Mouse (Mus musculus) gastrocnemius, adult 8-10 months (tissue): Measurements from ENCODE around the gene Postn. TPM values are rescaled to one million over a fixed set of nuclear protein-coding genes. Genes with fewer than 3 reads are reported as not detected.

Experiments used
- DNase-seq, 2 experiments: peaks; one replicate each; pipeline ENCODE4 v3.0.0; 2022; ENCODE audit warnings: low spot score in 2 of 2
- total RNA-seq, 4 experiments: library from RNA; stranded (reverse); gene quantifications; 2 replicates each; pipeline ENCODE4 v1.2.4; 2022

The Postn gene
- total RNA-seq = 1 to 10 TPM; 1.3 to 3.8 (median 2.6) TPM

GRCm38 (mm10) chr3:54360897-54361296 lies at the start of gene Postn:
Gene Postn (plus strand): TSS chr3:54361109.
- peak in 1 of 2 experiments; percentile 4 for DNase-seq

GRCm38 (mm10) chr3:54314055-54314454 lies 46.9 kb upstream of the Postn start:
- no peak for DNase-seq

DNA sequence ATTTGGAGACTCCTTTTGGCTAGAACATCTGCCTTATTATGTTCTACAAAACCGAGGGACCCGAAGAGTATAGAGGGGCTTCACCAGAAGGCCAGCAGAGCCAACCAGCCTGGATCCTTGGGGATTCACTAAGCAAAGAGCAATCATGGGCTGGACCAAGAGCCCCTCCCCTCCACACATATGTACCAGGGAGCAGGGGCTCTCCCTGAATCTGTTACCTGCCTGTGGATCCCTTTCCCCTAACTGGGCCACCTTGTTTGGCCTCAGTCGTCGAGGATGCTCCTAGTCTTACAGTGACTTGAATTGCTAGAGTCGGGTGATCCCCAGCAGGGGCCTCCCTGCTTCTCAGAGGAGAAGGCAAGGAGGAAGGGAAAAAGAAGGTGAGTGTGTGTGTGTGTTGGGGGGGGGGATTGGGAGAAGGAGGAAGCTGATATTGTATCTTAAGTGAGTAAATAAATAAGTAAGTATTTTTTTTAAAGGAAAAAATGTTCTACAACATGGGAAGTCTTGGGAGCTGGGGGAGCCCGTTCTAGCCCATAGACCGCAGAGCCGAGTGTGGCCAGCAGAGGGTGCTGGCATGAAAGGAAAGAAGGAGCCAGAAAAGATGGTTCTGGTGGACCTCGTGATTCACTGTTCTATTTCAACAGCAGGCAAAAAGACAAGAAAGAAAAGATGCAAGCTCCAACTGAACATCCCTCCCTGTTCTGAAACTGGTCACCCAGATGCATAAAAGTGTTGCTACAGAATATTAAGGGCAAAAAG lies 7.8 kb upstream of the Postn start:
- peak; percentile 15 to 24 for DNase-seq

DNA sequence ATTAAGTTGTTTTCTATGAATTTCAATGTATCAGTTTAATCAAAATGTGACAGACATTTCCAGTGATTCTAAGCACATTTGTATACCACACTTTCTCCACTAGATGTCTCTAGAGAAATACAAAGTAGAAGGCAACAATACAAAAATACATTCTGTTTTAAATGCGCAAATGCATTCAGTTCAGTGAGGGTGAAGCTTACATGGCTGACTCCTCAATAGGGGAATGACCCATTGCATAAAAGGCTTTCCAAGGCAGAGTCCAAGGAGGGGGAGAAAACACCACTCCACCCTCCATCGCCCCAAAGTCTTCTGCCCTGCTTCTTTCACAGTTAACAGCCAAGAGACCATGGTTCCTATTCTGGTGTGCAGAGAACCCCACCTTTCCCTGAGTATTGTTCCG lies 3.3 kb upstream of the Postn start:
- no peak for DNase-seq

DNA sequence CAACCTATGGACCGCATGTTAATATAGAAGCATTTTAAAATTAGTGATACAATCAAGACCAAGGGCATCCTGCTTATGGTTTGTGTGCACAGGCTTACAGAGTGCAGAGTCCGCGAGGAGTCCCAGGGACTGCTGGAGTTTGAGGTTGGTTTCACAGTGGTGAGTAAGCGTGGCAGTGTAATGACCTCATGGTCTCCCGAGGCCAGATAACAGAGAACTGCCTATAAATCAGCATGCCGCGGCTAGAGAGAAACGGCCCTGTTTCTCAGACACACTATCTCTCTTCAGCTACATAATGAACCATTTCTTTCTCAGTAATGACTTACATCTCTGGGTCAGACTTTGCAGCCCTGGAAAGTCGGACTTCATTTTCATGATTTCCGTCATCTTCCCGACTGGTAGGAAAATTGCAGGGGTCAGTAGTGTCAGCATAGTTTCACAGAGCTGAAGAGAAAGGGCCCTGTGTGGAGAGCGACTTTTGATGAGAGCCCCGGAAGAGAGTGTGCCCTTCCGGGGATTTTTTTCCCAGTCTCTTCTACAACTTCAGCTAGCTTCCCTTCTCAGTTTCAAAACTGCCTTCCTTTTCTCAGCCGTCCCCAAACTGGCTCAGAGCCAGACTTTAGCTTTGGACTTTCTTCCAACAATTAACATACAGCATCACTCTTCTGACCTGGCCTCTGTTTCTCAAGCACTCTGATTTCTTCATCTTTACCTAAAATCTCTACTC lies 2.3 kb upstream of the Postn start:
- peak; percentile 8 to 24 for DNase-seq

DNA sequence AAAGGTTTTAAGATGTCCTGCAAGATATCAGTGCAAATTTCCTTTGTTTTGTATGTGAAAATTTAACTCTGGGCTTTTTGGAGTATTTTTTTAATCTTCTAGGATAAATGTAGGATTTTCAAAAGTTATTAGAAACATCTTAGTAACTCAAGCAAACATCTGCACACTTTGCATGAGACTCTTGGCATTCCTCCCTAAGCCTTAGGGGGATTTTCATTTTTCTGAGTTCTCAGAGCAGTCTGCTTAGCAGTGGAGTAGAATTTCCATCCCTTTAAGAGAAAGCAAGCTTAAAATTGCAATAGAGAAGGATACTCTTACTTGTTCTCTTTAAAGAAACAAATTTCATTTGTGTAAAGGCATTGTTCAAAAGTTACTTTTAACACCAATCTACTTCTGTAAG lies 747 bp downstream of the Postn start:
- DNase-seq = no peak

GRCm38 (mm10) chr3:54371015-54371414 lies 10.1 kb downstream of the Postn start:
- DNase-seq = no peak

DNA sequence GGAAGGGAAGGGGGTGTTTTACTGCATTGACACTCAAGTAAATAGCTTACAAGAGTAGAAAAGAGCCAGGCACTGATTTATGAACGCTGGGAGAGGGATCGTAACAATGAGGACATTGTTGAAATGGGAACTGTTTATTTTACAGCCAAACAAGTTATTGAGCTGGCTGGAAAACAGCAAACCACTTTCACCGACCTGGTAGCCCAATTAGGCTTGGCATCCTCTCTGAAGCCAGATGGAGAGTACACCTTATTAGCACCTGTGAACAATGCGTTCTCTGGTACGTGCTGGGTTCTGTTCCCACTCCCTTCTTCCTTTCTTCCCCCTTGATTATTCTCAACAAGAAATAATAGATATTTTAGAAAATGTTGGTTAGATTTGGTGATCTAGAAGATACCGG lies 11.7 kb downstream of the Postn start:
- no peak for DNase-seq

- no peak for DNase-seq
Observed at GRCm38 (mm10) chr3:54376014-54376413, 15.1 kb downstream of the Postn start.

- DNase-seq = no peak
Observed at GRCm38 (mm10) chr3:54377647-54378046, 16.7 kb downstream of the Postn start.

- DNase-seq = no peak
Observed at GRCm38 (mm10) chr3:54378135-54378534, 17.2 kb downstream of the Postn start.

GRCm38 (mm10) chr3:54379981-54380380 lies 19.1 kb downstream of the Postn start:
- DNase-seq = no peak

DNA sequence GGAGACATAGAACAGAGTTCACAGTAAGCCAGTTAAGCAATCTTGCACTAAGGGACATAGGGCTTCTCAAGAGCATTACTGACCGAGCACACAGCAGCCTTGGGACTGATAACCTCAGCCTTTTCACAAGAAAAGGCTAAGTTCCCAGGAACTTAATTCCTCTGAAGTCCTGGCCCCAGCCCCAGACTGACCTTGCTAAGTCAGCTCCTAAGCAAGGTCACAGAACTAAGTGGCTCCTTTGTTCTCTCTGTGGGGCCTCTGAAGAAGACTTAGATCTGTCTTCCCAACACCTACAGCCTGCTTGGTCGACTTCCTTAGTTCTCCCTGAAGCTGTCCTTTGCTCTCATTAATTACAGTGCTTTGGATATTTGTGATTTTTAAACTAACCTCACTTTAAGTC lies 38.4 kb downstream of the Postn start:
- DNase-seq = no peak

DNA sequence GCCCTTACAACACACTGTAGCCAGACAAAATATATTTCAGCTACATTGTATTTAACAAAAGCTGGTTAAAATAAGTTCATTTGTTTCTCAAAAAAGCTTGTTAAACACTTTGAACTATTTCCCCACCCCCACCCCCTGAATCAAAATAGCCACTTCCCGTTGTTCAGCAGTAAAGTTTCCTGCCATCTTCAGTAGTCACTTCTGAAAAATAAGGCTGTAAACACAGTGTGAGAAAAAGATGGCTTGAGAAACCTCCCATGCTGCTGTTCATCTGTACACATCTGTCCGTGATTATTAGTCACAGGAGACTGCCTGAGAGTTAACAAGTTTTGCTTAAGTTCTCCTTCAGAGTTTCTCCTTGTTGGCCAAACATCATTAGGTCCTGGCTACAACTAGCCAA lies 39.0 kb downstream of the Postn start:
- no peak for DNase-seq

DNA sequence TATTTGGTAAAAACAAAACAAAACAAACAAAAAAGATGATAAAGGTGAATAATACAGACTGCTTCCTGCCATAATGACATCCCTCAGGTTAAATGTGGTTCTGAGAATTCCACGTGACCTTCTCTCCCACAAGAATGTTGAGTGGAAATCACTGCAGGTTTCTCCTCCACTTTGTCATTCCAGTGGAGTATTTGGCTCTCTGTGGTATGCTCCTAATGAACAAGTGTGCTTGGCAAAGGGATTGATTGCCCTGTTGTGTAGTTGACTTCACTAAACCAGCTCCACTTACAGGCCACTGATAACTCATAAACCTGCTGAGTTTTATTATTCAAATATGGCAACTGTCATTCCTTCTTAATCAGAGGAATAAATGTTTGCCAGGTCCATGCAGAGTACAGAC lies 39.7 kb downstream of the Postn start:
- DNase-seq = no peak

DNA sequence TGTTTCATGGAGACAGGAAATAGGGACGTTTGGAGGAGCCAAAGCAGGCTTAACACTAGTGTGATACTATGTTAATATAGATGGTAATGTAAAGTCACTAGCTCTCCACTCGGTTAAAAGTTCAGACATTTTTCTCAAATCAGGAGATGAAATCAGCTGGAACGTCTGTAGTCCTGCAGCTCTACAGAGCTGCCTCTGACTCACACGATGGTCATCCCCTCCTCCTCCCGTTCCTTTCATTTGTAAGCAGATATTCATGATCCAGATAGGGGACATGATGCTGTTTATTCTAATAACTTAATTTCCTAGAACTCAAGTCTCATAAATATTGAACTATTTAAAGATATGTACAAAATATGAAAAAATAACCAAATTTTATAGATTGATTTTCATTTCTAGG lies 40.8 kb downstream of the Postn start:
- DNase-seq = no peak

DNA sequence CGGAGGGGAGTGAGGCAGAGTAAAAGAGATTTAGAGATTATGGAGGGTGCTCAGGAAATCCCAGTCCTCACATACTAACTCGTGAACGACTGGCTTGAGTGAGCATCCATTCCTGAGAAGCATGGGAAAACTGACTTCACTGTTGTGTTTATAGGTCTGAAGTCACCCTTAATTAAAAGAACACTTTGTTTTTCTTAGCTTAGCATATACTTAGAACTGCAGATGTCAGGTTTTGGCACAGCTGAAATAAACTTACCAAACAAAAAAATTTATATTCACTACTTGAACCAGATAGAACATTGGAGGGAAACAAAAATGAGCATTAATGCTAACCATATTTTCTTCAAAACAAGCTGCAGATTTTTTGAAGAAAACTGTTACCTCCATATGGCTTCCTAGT lies 42.9 kb downstream of the Postn start:
- DNase-seq = no peak

DNA sequence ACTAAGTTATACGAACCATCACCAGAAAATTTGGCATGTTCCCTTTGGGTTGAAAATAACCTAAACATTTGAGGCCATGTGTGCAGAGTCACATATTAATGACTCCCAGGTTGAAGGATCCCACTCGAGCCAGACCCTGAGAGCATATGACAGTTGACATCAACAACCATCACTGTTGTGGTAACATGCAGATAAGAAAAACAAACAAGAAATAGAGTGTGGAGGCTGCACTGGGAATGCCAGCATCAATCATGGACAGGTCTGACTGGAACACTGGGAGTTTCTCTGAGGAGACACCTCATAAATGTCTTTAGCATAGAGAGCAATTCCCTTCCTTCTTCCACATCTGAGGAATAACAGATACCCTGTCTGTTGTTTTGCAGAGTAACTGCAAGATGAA lies 45.7 kb downstream of the Postn start:
- DNase-seq = no peak

- no peak for DNase-seq
Observed at GRCm38 (mm10) chr3:54411052-54411451, 50.1 kb downstream of the Postn start.

- DNase-seq = no peak
Observed at GRCm38 (mm10) chr3:54412885-54413583, 52.1 kb downstream of the Postn start.

GRCm38 (mm10) chr3:54413584-54413897 lies 52.6 kb downstream of the Postn start:
- no peak for DNase-seq

- no peak for DNase-seq
Observed at GRCm38 (mm10) chr3:54414386-54414785, 53.5 kb downstream of the Postn start.
